Mouse (Mus musculus) MEL (cell line): ENCODE results near the gene Eno4.

Source experiments
- BHLHE40 ChIP-seq: IDR thresholded peaks from 2 replicates; pipeline ENCODE4 v1.6.1; 2012; ENCODE audit warnings: low read depth, mild to moderate bottlenecking, inconsistent platforms, low read length, improper control_type of control experiment, borderline replicate concordance
- CHD2 ChIP-seq: IDR thresholded peaks from 2 replicates; pipeline ENCODE4 v1.6.1; 2011; ENCODE audit warnings: low read length, improper control_type of control experiment
- CTCF ChIP-seq, 3 experiments: IDR thresholded peaks in 2 of 3; conservative IDR thresholded peaks in 1 of 3; 2 replicates each; pipeline ENCODE4 v1.5.1; 2011 to 2012; ENCODE audit warnings: low read length in 3 of 3, low read depth in 2 of 3, mild to moderate bottlenecking in 2 of 3, improper control_type of control experiment in 1 of 3, inconsistent platforms in 1 of 3, mixed read lengths in 1 of 3, moderate library complexity in 1 of 3; ENCODE audit not compliant: control insufficient read depth in 1 of 3, insufficient read depth in 1 of 3, poor library complexity in 1 of 3, severe bottlenecking in 1 of 3
- EP300 ChIP-seq, 2 experiments: IDR thresholded peaks; 2 replicates each; pipeline ENCODE4 v1.6.1; 2011; ENCODE audit warnings: improper control_type of control experiment in 2 of 2, low read length in 2 of 2, low read depth in 1 of 2, mild to moderate bottlenecking in 1 of 2
- GABPA ChIP-seq: IDR thresholded peaks from 2 replicates; pipeline ENCODE4 v1.6.1; 2012; ENCODE audit warnings: low read depth, mild to moderate bottlenecking, inconsistent platforms, low read length, improper control_type of control experiment, moderate library complexity
- HCFC1 ChIP-seq: IDR thresholded peaks from 2 replicates; pipeline ENCODE4 v1.6.1; 2012; ENCODE audit warnings: low read depth, mild to moderate bottlenecking, inconsistent platforms, low read length, improper control_type of control experiment, moderate library complexity
- MAFK ChIP-seq: IDR thresholded peaks from 2 replicates; pipeline ENCODE4 v1.6.1; 2011; ENCODE audit warnings: low read depth, mild to moderate bottlenecking, low read length, improper control_type of control experiment, borderline replicate concordance
- POLR2AphosphoS2 ChIP-seq: IDR thresholded peaks from 2 replicates; pipeline ENCODE4 v1.6.1; 2011; ENCODE audit warnings: low read length, improper control_type of control experiment
- SMC3 ChIP-seq: IDR thresholded peaks from 2 replicates; pipeline ENCODE4 v1.6.1; 2011; ENCODE audit warnings: low read depth, low read length, improper control_type of control experiment
- TAL1 ChIP-seq: IDR thresholded peaks from 2 replicates; pipeline ENCODE4 v1.6.1; 2012; ENCODE audit warnings: mild to moderate bottlenecking, inconsistent platforms, low read length, moderate library complexity, mixed read lengths
- ZC3H11A ChIP-seq: IDR thresholded peaks from 2 replicates; pipeline ENCODE4 v1.6.1; 2012; ENCODE audit warnings: low read depth, mild to moderate bottlenecking, inconsistent platforms, low read length, improper control_type of control experiment

- no peak for TF ChIP-seq EP300 (IDR thresholded peaks at IDR 0.05; ENCODE audit: low read depth in 1 of 2, low read length in 2 of 2)
- no peak for TF ChIP-seq GABPA
- no peak for TF ChIP-seq CTCF (IDR thresholded peaks at IDR 0.05 in 2 of 3, conservative IDR thresholded peaks at IDR 0.05 in 1 of 3; ENCODE audit: control insufficient read depth in 1 of 3, insufficient read depth in 1 of 3, low read depth in 2 of 3, low read length in 3 of 3, poor library complexity in 1 of 3, severe bottlenecking in 1 of 3)
- no peak for TF ChIP-seq POLR2AphosphoS2
- TF ChIP-seq BHLHE40: no peak
- no peak for TF ChIP-seq TAL1
- no peak for TF ChIP-seq CHD2
- no peak for TF ChIP-seq HCFC1
- no peak for TF ChIP-seq SMC3
- no peak for TF ChIP-seq ZC3H11A
- no peak for TF ChIP-seq MAFK
Observed at GRCm38 (mm10) chr19:58908018-58908417, 35.2 kb upstream of the Eno4 start.
